Mouse (Mus musculus) adrenal gland, adult 18-20 months (tissue): Measurements from ENCODE around the gene Teddm1a. TPM values are rescaled to one million over a fixed set of nuclear protein-coding genes. Genes with fewer than 3 reads are reported as not detected.

ENCODE experiments used
- DNase-seq, 2 experiments: peaks; one replicate each; pipeline ENCODE4 v3.0.0; 2021 to 2022; ENCODE audit warnings: low spot score in 2 of 2
- total RNA-seq, 2 experiments: library from RNA; stranded (reverse); gene quantifications; 1 replicate in 1 of 2; 2 replicates in 1 of 2; pipeline ENCODE4 v1.2.3; 2021

Teddm1a gene
- total RNA-seq, 2 experiments from 2014 or later = not detected

DNA sequence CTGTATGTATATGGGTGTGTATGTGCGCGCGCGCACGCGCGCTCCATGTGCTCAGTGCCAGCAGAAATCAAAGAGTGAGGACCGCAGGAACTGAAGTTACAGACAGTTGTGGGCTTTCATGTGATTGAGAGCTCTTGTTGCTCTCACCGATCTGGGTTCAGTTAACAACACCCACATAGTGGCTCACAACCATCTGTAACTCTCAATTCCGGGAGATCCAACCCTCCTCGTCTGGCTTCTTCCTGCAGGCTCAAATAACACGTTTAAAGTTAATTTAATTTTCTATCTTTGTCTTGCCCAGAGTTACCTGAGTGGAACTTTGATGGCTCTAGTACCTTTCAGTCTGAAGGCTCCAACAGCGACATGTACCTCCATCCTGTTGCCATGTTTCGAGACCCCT, 12.7 kb downstream of the Teddm1a start:
- DNase-seq = no peak

DNA sequence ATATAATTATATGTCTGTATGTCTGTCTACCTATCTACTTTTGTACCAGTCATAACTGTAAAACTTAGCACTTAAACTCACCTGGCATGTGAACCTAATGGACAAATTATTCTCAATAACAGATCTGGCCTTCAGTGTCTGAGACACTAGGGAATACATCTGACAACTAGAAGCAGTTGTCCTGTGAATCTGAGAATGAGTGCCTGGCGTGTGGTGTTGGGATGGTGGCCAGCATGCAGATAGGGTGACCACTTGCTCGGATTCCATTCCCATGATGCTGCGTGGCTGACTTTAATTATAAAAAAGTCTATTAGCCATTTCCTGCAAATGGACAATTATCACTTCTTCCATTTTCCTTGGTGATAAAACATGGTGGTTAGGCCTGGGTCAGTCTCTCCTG, 14.3 kb downstream of the Teddm1a start:
- no peak for DNase-seq

DNA sequence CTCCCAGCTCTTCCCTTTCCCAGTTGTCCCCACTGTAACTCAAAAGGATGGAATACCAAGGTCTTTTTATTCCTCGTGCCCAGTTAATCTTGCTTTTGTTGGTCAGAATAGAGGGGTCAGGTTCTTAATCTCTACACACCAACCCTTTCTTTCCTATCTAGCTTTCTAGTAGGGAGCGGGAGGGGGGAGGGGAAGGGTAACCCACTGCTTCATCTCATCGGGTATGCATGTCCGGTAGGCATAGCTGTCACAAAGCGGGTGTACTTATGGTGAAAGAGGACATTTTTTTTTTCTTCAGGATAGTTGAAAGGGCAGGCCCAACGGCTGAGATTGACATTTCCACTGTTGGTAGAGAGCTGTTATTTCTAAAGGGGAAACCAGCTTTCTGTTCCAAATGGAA, 16.7 kb downstream of the Teddm1a start:
- DNase-seq = no peak

DNA sequence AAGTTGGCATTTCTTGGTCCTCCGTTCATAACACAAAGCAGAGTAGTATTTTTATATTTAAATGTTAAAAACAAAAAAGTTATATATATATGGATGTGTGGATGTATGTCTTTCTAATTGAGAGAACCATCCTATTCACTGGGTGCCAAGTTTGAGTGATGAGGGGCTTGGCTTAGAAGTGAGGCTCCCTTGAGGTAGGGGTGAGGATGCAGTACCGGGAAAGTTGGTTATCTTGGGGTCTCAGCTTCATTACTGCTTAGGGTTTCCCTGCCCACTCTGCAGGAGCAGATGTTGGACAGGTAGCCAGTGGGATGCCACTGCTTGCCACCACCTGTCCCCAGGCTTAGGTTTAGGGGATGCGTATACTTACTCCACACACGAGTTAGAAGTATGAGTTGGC, 17.2 kb downstream of the Teddm1a start:
- DNase-seq = no peak

DNA sequence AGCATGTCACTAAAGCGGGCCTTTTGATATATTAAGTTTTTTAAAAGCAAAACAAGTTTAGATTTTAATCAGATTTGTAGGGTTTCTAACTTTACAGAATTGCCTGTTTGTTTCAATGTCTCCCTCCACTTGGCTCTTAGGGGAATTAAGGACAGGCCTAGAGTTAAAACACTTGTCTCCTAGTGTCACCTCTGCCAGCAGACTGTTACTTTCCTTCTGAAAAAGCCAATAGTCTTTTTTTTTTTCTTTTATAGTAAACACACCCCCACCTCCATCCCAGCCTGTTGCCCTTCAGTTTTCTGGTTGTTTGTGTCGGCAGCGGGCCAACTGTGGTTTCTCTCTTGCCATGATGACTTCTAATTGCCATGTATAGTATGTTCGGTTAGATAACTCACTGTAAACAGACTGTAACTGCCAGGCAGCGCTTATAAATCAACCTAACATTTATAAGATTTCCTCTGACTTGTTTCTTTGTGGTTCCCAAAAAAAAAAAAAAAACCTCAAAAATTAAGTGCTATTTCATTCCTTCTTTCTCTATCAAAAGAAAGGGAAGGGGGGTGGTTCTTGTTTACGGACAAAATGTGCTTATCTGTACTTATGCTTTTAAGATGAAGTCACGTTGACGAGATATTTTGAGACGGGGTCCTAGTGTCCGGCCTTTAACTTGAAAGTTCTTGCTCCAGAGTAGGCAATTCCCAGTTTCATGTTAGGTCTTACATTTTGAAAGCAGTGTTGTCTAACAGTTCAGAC, 17.8 kb downstream of the Teddm1a start:
- no peak for DNase-seq

DNA sequence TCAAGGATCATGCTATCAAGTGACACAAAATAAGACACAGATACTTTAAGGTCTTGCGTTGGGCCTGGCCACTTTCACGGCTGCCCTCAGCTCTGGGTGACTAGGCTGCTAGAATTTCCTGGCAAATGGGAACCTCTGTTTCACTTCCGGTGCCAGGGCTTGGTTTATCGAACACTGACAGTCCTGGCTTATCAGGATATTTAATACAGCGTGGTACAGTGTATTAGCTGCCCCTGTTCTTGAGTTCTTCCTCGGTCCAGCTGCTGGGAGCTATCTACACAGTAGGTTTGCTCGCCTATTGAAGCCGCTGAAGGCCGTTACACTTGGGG, 18.4 kb downstream of the Teddm1a start:
- no peak for DNase-seq

DNA sequence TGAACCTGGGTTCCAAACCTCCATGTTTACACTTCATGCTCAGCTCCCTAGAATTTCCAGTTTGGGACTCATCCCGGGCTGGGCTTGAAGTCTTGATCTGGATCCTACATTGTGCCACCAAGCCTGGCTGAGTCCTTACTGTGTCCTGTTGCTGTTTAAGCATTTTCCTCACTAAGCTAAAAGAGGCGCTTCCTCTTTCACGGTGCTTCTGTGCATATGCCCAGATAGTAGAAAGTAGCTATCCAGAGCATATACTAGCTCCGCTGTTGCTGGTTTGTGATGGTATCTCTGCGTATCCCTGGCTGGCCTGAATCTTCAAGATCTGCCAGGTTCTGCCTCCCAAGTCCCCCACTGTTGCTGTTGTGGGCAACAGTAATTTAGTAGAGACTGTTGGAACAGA, 18.9 kb downstream of the Teddm1a start:
- no peak for DNase-seq

DNA sequence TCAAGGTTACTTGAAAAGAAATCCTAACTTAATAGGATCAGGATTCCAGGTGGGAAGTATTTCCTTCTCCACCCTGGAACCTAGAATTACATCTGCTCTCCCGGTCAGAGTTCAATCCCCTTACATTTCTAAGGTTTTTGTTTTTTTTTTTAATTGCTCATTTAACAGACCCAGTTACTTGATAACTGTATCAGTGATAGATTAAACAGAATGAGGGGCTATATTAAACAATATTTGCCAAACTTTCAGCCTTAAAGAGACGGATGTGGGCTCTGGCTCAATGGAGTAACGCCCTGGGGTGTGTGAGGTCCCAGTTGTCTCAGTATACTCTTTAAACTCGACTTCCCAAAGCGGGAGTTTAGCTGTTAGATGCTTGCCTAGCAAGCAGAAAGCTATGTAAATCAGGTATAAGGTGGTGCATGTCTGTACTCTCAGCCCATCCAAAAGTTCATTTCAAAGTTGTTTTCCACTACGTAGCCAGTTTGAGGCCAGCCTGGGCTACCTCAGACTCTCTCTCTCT, 19.8 kb downstream of the Teddm1a start:
- DNase-seq = no peak

DNA sequence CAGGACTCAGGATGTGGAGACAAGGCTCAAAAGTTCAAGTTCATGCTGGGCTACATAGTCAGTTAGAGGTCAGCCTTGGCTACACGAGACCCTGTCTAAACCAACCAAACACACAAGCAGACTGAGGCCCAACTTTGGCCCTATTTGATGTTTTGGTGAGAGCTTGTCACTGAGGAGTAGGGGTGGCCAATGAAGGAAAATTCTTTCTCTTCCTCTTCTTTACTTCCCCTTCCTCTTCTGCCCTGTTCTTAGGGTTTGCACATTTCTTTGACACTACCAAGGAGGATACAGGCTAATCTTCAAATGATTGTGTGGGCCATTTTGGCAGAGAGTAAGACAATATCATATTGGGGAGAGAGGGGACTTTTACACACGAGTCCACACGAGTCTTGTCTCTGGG, 22.3 kb downstream of the Teddm1a start:
- no peak for DNase-seq

DNA sequence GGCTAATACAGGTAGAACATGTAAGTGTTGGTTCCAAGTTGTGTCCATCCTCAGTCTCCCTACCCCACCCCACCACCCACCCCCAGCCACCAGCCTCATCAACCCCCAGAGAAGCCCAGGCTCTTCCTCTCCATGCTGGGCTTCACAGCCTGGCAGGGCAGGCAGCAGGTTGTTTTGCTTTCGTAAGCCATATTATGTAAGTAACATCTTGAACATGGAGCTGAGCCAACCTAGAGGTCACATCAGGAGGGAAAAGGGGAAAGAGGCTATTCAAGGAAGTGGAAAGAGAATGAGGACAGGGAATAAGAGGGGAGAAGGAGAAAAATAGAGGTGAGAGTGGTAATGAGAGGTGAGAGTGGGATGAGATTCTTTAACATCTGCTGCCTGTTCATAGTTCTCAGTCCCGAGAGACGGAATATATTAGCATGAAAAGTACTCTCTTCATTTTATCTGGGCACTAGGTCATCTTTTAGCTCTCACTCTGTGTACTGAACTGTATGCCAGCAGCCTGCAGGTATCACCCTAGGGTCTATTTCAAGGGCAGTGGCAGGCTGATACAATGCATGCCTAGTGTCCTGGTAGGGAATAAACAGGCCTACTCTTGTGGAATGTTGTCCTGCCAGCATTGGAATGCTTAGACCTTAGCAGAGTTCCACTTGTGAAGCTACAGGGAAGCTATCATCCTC, 27.1 kb downstream of the Teddm1a start:
- DNase-seq = no peak

DNA sequence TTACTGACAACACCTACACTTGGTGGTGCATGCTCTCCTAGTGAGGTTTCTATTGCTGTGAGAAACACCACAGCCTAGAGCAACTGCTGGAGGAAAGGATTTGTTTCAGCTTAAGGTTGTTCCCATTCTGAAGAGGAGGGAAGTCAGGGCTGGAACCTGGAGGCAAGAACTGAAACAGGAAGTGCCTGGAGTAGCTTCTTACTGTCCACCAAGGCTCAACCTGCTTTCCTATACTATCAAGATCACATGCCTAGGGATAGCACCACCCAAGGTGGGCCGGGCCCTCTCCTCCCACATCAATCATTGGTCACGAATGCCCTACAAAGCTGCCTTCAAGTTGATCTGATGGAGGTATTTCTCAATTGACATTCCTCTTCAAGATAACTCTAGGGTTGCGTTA, 30.1 kb downstream of the Teddm1a start:
- no peak for DNase-seq

DNA sequence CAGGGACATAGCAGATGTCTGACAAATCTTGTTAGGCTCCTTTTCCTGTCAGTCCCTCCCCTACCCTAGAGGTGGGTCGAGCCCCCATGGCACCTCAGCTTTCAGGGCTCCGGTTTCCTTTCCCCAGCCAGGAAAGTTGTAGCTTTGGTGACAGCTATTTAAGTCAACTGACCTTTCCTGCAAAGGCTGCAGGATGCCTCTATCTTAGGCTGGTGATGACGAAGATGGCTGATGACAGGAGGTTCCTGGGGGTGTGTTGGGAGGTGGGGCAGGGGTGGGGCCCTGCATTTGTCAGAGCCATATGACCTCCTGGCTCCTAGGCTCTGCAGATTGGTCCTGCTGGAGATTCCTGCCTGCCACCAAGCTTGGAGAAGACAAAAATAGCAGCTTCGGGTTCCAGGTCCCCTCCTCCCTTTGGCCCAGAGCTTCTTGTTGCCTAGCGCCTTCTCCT, 31.1 kb downstream of the Teddm1a start:
- peak in 1 of 2 experiments; percentile 39 for DNase-seq

DNA sequence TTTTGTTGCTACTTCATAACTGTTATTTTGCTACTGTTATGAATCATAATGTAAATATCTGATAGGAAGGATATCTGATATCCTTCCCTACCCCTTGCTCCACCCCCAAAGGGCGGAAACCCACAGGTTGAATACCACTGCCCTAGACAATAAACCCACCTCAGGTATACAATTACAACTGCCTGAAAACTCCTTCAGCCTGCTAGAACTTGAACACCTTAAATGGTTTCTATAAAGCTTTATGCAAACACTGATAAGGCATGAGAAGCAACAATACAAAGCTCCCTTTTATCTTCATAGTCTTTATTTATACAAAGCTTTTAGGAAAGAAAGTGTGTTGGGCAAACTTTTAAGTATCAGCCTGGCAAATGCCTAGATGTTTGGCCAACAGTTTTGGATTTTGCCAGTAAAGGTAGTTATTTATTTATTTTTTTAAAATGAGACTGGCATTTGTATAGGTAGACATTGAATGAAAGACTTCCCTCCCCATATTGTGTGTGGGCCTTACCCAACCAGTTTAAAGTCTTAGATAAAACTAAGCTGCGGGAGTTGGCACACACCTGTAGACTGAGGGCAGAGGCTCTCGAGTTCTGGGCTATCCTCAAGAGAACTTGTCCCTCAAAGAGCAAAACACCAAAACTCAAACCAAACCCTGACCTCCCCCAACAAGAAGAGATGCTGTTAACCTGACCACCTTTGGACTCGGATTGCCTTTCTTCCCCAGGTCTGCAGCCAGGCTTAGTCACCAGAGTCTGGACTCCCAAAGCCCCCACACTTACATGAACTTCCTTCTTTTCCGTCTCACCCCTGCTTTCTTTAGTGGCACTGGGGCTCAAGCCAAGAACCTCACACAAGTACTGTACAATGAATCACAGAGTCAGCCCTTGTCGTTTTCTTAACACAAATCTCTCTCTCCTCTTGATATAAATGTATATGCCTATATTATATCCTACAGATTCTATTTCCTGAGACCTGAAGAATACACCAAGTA, 33.1 kb downstream of the Teddm1a start:
- DNase-seq = no peak

DNA sequence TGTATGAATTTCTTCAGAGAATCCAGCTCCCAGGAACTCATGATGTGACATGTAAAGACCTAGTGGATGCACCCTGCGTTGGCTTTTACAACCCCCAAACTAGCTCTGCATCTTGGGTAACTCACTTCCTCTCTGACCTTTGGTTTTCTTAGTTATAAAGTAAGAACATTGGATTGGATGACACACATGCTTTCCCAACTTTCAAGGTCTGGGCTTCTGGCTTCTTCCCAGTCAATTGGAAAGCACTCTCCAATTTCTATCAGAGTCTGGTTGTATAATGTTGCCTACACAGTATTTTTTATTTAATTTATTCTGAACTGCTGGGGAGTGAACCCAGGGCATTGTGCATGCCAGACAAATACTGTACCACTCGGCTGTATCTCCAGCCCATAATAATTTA, 38.9 kb downstream of the Teddm1a start:
- peak in 1 of 2 experiments; percentile 24 for DNase-seq

DNA sequence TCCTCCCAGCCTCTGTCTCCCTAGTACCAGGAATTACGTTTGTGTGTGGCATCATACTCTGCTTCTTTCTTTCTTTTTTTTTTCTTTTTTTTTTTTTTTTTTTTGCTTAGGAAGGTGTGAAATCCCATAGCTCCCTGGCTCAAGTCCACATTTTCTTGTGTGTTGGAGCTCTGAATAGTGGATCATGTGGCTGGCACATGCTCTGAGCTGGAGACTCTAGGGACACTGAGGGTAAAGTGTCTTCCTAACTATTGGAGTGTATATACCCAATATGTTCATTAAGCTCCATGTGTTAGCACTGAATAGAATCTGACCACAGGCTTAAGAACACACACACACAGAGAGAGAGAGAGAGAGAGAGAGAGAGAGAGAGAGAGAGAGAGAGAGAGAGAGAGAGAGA, 42.2 kb downstream of the Teddm1a start:
- no peak for DNase-seq

DNA sequence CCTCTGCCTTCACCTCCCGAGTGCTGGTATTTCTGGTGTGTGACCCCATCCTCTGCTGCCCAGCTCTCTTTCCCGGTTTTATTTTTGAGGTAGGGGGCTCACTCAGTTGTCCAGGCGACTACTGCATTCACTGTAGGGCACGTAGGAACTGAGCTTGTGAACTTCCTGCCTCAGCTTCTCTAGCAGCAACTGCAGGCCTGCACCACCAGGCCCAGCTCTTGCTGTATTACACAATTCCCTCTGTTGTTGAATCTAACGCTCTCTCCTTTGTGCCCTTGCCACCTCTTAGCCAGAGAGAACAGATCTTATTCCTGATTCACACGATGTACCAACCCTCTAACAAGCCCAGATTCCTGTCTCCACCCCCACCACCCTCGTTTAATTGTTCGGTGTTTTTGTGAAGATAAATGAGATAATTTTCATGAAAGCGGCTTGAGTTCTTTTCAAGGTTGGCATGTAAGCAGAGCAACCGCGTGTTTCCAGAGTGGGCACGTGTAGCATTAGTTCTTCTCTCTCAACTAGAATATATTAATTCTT, 44.4 kb downstream of the Teddm1a start:
- no peak for DNase-seq

DNA sequence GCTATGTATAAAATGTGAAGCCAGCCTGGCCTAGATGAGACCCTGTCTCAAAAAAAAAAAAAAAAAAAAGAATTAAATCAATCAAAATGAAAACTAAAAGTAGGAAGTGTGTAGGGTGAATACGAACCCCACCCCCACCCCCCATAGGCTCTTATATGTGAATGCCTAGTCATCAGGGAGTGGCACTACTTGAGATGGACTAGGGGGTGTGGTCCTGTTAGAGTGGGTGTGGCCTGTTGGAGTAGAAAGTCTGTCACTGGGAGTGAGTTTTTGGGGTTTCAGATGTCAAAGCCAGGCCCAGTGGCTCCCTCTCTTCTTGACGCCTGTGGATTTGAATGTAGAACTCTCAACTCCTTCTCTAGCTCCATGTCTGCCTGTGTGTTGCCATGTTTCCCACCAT, 45.5 kb downstream of the Teddm1a start:
- no peak for DNase-seq

DNA sequence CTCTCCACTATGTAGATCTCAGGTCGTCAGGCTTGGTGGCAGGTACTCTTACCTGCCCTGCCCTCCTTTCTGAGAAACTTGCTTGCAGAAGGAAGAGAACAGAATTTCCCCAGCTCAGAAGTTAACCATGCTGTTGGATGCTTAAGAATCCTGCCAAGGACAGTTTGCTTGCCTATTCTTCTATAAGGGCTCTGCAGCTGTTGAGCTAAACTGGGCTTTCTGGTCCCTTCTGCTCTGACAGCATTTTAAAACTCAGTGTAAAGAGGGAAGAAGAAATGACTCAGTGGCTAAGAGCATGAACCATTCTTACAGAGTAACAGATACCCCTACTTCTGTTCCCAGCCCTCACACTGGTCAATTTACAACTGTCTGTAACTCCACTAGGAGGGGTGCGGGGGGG, 49.4 kb downstream of the Teddm1a start:
- DNase-seq = no peak
